Mouse (Mus musculus) adrenal gland, postnatal 25 days (tissue): ENCODE data around the gene Disp2. TPM values are rescaled to one million over a fixed set of nuclear protein-coding genes. Genes with fewer than 3 reads are reported as not detected.

Experiments
- DNase-seq: peaks from one replicate; pipeline ENCODE4 v3.0.0; 2021; ENCODE audit warnings: mixed read lengths
- long read RNA-seq: library from polyadenylated mRNA; stranded (forward); transcript quantifications from one replicate; pipeline ENCODE4 v2.0.0, GENCODE M21; 2021
- total RNA-seq: library from RNA; stranded (reverse); gene quantifications from 2 replicates; pipeline ENCODE4 v1.2.3, GENCODE M21; 2021

Disp2 gene
- total RNA-seq = 23.0 and 37.8 TPM in 2 replicates
- long read RNA-seq, partial matches to known transcripts = 0 of 7 reads
- long read RNA-seq, other reads (novel, unspliced or antisense) = 7 of 7 reads

DNA sequence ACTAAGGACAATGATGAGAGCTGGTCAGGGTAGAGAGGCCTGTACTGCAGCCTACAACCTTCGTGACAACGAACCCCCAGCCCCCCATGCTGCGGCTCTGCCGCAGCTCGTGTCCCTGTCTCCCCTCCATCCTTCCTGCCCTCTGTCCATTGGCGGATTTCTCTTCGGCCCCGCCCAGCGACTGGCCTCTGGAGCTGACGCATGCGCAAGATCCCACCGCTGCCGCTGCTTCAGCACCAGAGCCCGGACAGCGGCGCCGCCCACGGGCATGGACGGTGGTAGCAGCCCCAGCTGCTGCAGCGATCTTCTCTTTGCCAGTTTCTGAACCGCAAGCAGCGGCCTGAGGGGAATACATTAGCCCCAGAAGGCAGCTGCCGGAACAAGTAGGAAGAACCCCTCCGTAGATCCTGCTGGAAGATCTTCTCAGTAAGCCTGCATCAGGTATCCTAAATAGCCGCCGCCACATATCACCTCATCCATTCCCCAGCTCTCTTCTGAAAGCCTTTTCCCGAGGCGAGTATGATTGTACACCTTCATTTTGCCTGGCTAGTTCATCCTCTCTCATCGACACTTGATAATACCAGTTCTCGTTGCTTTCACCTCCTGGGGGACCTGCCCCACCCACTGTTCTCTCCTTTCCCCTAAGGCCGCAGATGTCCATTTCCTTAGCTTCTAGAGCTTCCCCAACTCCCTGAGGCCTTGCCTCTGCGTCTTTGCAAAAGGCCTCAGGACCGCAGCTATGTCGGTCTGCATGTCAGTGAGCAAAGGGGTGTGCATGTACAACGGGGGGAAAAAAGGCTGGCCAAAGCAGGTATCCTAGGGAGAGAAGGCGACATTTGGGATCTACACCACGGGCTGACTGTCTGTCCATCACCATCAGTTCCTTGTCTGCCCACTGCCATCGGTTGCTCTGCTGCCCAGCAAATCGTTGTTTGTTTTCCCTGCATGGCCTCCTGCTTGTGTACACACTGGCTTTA is at the start of gene Disp2:
TSS of gene Disp2 (plus strand) at position 216 of the 977 bp plus-strand sequence.
- peak; percentile 96 for DNase-seq

DNA sequence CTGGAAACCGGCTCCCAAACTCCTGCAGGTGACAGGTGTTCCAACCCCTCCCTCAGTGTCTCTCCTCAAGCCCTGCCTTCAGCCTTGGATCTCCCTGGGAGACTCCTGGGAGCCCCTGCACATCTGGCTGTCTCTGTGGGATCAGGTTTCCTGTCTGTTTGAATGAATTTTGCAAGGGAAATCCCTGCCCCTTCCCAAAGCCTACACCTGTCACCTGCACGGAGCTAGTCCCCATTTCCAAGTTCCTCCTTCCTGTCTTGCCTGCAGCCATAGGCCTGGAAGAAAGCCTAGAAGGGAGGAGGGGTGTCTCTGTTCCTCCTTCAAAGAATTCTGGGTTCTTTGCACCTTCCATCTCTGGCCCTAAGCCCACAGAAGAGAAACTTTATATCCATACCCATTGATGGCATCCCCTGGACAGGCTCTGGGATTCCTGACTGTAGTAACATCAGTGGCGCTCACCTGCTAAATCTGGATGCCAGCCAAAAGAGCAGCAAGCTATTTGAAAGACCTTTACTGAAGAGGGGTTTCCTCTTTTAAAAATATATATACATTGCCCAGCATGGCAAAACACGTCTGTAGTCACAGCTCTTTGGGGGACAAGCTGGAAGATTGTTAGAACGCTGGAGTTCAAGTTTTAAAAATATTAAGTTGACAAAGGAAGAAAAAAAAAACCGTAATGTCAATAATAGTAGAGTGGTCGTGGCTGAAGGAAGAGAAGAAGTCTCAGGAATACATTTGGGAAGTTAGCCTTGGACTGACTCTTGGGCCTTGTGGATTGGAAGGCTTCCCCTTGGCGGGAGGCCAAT is 49.5 kb upstream of the Disp2 start:
- no peak for DNase-seq

DNA sequence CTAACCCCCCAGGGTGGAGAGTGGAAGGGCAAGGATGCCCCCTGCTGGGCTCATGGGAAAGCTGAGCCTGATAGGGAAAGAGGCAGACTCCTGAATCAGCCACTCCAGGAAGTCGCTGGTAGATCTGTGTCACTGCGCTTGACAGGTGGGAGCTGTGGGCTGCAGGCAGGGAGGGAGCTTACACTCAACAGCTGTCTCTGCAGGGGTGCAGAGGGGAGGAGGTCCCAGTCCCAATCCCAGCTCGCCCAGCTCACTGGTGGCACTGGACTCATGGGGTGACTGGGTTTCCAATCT is 49.0 kb upstream of the Disp2 start:
- peak; percentile 87 for DNase-seq

DNA sequence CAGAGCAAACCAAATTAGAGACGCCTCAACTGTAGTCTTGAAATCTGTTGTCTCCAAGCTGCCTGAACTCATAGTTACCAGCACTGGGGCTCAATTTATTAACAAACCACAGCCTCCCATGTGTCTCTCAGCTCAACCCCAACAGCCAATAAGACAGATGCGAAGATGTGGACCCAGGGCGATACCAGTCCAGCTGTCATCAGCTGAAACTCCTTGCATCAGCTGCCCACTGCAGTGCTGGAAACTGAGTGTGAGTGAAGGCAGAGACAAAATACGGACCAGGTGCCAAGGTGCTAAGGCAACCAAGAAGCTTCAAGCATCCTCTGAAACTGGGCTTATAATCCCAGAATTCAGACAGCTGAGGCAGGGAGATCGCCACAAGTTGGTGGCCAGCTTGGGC is 47.5 kb upstream of the Disp2 start:
- DNase-seq = no peak

DNA sequence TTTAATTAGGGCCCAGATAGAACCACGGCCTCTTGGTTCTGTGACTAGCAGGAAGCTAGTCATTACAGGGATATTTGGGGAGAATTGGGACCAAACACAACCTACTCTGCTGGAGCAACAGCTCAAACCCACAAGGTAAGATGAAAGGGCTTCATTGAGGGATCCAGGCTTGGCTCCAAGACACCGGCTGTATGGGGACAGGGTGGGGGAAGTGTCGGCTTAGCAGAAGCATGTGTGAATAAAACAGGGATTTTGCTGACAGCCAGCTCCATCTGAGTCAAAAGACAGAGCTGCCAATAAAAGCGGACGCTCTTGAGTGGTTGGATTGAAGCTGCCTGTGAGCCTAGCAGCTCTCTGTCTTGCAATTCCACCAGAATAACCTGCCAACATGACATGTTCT is 46.2 kb upstream of the Disp2 start:
- no peak for DNase-seq

DNA sequence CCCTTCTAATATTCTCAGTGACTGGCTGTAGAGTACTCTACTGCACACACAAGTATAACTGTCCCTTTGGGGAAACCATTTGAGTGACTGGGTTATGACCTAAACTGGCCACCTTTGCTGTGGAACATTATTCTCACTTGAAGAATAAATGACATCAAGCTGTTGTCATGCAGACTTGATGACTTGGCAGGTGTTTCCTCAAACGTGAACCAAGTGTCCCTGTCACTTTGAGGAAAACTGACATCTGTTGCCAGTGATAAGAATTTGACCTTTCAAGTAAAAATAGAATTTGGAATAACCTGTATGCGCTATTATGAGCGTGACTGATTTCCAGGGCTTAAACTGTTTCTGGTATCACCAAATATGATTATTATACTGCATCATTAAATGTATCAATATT is 39.2 kb upstream of the Disp2 start:
- DNase-seq = no peak

DNA sequence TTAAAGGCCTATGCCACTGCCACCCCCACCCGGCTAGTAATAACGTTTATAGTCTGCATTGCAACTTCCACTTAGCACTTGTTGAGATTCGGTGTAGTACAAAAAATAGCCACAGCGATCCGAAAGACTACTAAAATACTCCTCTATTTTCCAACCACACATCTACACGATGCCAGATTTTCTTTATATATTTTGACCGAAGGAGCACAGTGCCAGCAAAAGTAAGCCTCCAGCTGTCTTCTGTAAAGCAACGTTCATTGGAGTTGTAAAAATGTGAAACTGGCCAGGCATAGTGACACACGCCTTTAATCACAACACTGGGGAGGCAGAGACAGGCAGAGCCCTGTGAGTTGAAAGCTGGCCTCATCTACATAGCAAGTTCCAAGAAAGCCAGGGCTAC is 38.3 kb upstream of the Disp2 start:
- DNase-seq = no peak

DNA sequence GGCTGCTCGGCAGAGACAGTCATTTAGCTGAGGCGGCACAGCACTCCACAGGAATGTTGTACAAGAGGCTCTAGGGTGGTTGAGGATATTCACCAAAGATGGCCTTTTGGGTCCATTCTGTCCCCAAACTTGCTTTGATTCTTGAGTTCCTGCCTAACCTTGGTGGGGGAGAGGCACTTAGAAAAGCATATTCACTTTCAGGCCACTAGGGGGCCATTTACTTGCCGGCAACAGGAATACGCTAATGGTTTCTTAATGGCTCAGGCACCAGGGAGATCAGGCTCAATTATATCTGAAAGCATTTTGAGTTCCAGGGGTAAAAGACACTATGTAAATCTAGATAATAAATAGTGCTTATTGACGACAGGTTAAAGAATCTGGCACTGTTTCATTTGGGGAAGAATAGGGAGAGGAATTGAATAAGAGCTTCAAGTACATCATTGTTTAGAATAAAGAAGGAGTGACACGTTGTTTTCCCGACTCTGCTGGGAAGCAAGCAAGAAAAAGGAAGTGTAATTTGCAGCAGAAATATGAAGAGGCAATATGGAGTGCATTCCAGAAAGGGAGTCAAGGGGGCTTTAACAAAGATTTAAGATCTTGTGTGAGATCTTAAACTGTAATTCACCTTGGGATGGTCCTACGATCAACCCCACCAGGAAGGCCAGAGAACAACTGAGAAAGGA is 36.1 kb upstream of the Disp2 start:
- DNase-seq = no peak

DNA sequence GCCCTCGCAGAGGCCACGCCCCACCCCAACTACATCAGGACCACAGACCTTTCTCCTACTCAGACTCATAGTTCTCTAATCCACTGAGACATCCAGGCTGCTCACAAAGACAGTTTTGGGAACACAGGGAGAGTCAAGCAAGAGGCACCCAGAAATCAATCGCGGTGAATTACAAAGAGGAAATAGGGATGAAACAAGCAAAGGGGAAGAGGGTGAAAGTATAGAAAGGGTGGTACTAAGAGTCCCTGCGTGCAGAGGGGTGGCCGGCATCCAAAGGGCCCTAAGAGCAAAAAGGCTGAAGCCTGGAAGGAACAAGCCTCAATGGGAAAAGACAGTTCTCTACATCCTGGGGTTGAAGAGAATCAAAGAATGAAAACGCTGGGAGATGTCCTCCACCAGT is 34.9 kb upstream of the Disp2 start:
- no peak for DNase-seq

DNA sequence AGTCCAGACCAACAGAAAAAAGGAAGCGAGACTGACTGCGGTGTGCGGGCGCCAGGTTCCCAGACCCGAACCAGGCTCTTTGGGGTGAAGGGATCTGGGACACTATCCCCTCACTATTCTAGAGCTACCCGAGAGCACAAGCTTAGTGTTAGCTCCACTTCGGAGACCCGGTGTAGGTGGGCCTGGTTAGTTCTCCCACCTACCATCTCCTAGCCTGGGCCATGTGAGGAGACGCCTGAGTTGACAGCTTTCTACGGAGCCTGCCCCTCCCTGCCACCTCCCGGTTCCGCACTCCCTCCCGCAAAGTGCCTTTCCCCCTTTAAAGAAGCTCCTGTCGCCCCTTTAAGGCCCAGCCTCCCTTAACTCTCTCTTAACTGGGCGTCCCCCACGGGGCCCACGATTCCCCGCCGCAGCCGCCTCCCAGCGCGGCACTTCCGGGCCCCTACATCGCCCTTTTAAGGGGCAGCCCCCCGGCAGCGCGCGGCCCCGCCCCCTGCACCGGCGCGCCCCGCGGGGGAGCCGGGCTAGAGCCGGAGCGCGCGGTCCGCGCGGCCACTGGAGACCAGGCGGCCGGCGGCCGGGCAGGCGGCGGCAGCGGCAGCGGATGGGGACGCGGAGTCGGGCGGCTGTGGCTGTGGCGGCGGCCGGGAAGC is 34.2 kb upstream of the Disp2 start, which contains the start of gene Inafm2:
TSS of gene Inafm2 (plus strand) at position 527 of the 653 bp plus-strand sequence.
- peak; percentile 93 for DNase-seq

DNA sequence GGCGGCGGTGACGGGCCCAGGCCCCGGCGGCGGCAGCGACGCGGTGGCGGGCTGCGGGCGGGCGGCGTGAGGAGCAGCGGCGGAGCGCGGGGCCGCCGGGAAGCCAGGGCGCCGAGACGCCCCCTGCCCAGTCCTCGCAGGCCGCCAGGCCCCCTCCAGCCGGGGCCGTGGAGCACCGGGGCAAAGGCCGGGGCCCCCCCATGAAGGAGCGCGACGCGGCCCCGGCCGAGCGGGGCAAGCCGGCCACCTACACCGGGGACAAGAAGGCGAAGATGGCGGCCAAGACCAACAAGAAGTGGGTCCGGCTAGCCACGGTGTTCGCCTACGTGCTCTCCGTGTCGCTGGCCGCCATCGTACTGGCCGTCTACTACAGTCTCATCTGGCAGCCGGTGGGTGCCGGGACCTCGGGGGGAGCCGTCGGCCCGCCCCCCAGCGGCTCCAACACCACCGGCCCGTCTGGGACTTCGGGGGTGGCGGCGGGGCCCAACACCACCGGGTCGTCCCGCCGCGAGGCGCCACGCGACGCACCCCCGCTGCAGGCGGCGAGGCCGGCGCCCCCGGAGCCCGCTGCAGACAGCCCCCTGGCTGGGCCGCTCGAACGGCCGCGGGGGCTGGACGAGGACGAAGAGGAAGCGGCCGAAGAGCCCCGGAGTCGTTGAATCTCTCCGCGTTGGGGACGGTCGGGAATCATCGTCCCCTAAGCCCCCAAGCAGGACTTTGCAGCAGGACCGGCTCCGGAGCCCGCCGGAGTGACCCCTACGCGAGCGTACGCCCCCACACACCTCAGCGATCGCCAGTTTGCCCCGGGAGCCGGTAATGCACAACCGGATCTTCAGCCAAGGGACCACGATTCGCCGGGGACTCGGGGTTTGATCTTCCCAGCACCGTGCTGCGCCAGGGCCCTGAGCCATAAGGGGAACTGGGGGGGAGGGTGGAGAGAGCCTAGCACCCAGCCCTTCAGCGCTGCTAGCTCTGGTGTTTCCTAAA is 33.3 kb upstream of the Disp2 start:
- DNase-seq = peak; percentile 38

DNA sequence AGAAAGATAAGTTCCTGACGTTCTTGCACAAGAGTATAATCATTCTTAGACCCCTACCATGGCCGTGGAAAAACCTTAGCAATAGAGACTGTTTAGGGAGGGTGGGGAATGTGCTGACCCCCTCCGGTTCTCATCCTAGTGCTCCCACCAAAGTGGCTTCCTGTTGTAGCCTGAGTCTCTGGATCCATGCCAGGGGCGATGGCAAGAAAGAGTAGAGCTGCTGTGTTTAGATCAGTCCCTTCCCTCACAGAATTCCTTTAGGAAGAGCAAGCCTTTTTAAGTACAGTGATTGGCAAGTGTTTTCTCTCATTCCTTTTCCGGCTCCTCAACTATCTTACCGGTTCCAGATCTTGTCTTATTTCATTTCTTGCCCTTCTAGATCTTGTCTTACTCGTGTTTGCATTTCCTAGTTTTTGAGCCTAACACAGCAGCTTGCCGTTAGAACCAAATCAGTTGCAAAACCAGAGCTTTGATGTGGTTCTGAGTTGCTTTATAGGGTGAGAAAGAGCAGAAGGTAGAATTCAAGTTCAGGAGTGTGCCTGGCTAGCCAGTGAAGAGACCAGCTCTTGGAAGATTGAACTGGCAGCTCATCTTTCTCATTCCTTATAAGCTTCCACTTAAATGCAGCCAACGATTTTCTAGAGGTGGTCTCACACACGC is 32.1 kb upstream of the Disp2 start:
- peak; percentile 62 for DNase-seq

DNA sequence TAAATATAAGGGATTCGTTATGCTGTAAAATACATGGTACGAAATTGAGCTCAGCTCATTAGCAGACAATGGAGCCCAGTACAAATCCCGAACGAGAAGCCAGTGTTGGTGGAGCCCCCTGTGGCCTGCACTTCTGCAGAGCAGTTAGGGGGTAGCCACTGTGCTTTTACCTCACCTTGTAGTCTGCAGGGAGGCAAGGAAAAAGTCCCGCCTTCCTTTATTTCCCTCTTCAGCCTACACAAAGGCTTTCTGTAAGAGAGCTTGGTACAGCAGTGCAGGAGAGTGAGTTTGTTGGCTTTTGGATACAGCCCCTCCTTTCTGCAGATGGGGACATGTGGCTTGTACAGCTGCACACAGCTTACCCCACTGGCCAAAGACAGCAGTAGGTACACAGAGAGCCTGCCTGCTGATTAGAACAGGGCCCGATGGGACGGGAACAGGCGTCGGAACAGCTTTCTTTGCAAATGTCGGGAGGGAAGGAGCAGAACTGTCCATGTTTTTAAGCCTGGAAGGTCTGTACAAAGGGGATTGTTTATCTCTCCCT is 30.1 kb upstream of the Disp2 start:
- DNase-seq = no peak

DNA sequence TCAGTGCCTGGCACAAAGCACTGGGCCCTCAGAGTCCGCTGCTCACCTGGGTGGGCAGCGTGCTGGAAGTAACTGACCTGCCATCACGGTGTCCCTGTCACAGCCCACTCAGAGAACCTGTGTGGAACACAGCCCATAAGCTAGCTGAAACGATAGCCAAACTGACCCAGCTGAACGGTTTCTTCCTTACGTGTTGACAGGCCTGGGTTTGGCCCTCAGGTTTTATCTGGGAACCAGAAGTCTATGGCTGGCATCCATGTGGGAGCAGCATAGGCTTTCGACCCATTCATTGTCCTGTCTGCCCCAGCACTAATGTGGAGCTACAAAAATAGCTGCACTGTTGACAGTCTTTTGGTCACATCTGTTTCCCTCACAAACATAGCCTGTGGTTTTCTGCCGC is 29.0 kb upstream of the Disp2 start:
- DNase-seq = no peak

DNA sequence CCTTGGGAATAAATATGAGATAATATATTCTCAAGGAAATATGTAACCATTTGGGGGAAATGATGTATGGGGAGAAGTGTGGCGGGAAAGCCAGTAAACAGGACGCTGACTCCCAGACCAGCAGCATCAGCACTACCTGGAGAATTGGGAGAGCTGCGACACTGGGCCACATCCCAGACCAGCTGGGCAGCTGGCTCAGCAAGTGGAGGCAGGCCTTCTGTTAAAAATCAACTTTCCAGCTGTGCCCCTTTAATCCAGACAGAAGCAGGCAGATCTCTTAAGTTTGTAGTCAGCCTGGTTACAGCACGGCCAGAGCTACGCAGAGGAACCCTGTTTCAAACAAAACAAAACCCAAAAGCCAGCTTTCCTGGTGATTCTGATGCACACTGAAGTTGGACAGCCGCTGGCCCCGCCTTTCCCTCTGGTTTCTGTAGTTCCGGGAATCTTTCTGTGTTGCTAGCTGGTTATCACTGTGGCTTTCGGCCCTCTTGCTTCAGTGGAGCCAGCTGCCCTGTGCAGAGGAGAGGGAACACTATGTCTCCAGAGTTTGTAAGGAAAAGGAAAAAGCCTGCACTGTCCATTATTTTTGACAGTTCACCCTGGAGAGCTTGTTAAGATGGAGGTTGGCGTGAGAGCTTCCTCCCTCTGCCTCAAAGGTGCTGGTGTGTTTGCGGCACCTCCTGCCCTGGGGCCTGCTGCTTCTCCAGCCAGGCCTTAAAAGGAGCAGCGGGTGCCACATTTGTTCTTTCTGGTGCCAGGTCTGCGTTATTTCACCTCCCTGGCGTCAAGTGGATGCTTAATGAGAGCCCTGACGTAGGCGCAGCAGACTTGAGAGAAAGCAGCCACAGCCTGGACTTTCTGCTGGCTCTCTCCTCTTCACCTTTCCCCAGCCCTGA is 27.4 kb upstream of the Disp2 start:
- DNase-seq = no peak

DNA sequence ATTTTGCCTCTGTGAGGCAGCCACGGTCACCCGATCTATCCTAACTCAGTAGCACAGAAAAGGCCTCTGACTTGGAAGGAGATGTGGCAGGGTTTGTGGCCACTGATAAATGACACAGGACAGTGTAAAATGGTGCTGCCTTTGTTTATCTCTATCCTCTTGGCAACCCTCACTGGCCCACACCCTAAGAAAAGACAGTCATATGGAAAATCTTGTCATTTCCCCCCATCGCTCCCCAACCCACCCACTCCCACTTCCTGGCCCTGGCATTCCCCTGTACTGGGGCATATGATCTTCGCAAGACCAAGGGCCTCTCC is 26.8 kb upstream of the Disp2 start:
- DNase-seq = no peak

DNA sequence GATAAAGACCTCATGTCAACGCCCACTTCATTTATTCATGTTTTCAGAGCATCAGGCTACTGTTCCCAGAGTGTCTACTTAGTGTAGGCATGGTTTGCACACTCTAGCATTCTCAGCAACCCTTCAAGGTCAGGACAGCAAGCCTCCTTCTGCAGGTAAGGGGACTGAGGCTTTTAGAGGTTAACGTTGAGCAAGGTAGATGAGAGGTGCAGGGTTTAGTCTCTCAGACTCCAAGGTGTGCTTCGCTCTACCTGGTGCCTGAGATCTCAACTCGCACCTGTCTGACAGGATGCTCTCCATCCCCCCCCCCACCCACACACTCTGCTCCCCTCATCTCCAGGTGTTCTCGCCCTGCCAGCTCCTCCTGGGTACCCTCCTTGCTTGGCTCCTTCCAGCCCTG is 25.4 kb upstream of the Disp2 start:
- no peak for DNase-seq

DNA sequence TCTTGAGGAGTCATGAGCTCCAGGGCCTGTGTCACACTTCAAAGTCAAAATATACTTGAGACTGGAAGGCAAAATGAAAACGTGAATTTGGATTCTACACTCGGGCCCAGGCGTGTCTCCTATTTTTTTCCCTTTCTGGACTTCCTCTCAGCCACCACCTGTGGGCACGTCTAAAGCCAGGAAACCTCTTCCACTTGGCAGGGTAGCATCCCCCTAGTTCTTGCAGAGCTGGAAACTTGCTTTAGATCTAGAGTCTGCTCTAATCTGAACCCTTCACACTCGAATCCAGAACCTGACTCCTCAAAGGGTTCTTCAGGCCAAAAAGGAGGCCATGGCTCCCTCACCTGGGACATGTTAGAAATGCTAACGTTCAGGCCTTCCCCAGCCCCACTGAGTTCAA is 24.1 kb upstream of the Disp2 start:
- no peak for DNase-seq

DNA sequence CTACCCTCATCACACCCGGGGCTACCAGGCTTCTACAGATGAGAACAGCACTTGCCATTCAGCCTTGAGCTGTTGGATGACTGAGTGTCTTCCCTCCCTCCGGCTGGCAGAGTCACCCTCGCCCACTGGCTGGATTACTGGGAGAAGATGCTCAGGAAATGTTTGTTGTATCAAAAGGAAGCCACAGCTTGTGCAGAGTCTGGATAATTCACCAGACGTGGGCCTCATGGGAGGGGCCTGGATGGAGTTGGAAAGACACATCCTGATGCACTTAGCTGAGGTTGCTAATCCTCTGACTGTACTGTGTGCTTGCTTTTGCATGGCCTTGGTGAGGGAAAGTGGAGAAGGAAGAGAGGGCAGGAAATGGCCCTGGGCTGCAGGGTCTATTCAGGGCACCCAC is 23.4 kb upstream of the Disp2 start:
- DNase-seq = no peak
